Mouse (Mus musculus) spleen, adult 2 months (tissue): ENCODE results near the gene Fhit.

Experiments used
- CTCF ChIP-seq: fragments of 200-500 bp; IDR thresholded peaks from 2 replicates; pipeline ENCODE4 v1.5.1; 2011; ENCODE audit warnings: mild to moderate bottlenecking, inconsistent platforms; ENCODE audit not compliant: insufficient read depth, insufficient read length, insufficient replicate concordance; ENCODE audit errors: extremely low read depth
- POLR2A ChIP-seq: fragments of 200-500 bp; IDR thresholded peaks from 2 replicates; pipeline ENCODE4 v1.6.1; 2011; ENCODE audit warnings: low read depth, low read length, inconsistent platforms

GRCm38 (mm10) chr14:10013003-10013816 is 1148.6 kb downstream of the Fhit start:
- no peak for TF ChIP-seq POLR2A
- TF ChIP-seq CTCF: no peak
